Mouse (Mus musculus): ENCODE results near the gene Ppfibp2. TPM values are rescaled to one million over a fixed set of nuclear protein-coding genes. Genes with fewer than 3 reads are reported as not detected.

Gene Ppfibp2
- polyA plus RNA-seq, 1 experiment from 2014 or later = 3.9 TPM

DNA sequence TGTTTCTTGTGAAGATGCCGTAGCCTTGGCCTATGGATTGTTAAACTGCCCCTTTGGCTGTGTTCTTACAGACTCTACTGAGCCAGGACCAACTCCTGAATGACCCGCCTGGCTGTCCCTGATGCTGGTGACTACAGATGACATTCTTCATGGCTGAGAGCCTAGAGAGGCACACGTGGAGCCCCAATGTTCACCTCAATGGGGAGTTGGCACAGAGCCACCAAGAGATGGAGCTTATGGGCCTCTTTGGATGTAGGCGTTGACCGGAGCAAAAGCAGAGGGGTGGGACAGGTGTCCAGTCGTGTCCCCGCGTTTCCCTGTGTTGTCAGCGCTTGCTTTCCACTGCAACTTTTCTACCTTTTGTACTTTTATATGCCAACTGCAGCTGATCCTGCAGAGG is 152.5 kb downstream of the Ppfibp2 start:
- Histone ChIP-seq H3K27me3 (ENCODE audit: control insufficient read depth, insufficient read depth, low read length) (no peaks in the 10 kb centered on the region), H3K4me2 (replicated peaks) (no peak overlapping the region), H3K36me3 (replicated peaks; ENCODE audit: control insufficient read depth, insufficient read depth) (no peaks in the 10 kb centered on the region), H3K4me1 (replicated peaks; ENCODE audit: control insufficient read depth, insufficient read depth, low read length) (no peaks in the 10 kb centered on the region), H3K9me3 (ENCODE audit: control insufficient read depth, low read length) (no peaks in the 10 kb centered on the region), H3K4me3 (replicated peaks; ENCODE audit: low read length) (no peak overlapping the region), H3K9ac (no peak overlapping the region), H3K27ac (no peak overlapping the region)
- DNase-seq (ENCODE audit: low spot score) (no peak), ATAC-seq (ENCODE audit: low FRiP score) (no peak)
- WGBS = 86% methylated on average over 9 of the region's 9 CpGs

DNA sequence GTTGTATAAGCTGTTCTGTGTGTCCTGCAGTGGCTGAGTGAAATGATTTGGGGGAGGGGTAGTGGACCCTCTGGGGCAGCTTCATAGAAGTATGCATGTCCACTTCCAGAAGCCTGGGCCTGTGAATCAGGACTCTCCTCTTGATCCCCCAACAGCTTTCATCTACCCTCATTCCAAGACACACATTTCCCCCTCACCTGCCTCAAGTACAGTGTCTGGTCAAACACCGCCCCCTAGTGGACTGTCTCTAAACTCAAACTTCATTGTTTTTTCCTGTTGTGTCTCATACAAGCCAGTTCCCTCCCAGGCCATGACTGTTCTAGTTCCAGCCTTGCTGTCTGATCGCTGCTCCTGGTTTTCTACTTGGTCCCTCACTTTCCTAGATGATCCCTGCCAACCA is 152.9 kb downstream of the Ppfibp2 start:
- no peak overlapping the region for H3K4me2 ChIP-seq (replicated peaks)
- WGBS = 17% methylated on average over 2 of the region's 2 CpGs
- no peaks in the 10 kb centered on the region for H3K9me3 ChIP-seq (ENCODE audit: control insufficient read depth, low read length)
- no peaks in the 10 kb centered on the region for H3K36me3 ChIP-seq (replicated peaks; ENCODE audit: control insufficient read depth, insufficient read depth)
- H3K27ac ChIP-seq = no peak overlapping the region
- no peak overlapping the region for H3K9ac ChIP-seq
- H3K4me1 ChIP-seq (replicated peaks; ENCODE audit: control insufficient read depth, insufficient read depth, low read length) = no peaks in the 10 kb centered on the region
- DNase-seq (ENCODE audit: low spot score) (peak; percentile 63), ATAC-seq (ENCODE audit: low FRiP score) (no peak)
- no peak overlapping the region for H3K4me3 ChIP-seq (replicated peaks; ENCODE audit: low read length)
- H3K27me3 ChIP-seq (ENCODE audit: control insufficient read depth, insufficient read depth, low read length) = no peaks in the 10 kb centered on the region

DNA sequence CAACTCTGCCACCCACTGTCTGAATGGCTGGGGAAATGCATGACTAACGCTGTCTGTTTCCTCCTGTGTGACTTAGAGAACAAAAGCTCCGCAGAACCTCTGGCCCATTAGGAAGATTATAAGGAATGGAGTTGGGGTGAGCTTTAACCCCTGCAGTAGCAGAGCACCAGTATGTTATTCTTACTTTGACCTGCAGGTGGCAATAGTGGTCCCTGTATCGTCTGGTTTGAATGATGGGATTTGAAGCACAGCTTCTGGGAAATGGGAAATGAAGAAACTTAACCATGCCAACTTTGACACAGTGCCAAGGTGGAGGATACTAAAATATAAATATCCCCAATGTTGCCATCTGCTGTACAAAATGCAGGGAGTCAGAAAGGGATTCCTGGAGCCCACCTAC is 154.3 kb downstream of the Ppfibp2 start:
- Histone ChIP-seq H3K9ac (no peak overlapping the region), H3K27me3 (ENCODE audit: control insufficient read depth, insufficient read depth, low read length) (no peaks in the 10 kb centered on the region), H3K4me3 (replicated peaks; ENCODE audit: low read length) (no peak overlapping the region), H3K4me2 (replicated peaks) (no peak overlapping the region), H3K27ac (no peak overlapping the region), H3K36me3 (replicated peaks; ENCODE audit: control insufficient read depth, insufficient read depth) (no peaks in the 10 kb centered on the region), H3K4me1 (replicated peaks; ENCODE audit: control insufficient read depth, insufficient read depth, low read length) (no peaks in the 10 kb centered on the region), H3K9me3 (ENCODE audit: control insufficient read depth, low read length) (no peaks in the 10 kb centered on the region)
- ATAC-seq (ENCODE audit: low FRiP score) = 0 out of 2 replicates have a peak, but pooled peaks have one; percentile 25
- 8% methylated on average over 3 of the region's 3 CpGs for WGBS
- peak; percentile 78 for DNase-seq (ENCODE audit: low spot score)

DNA sequence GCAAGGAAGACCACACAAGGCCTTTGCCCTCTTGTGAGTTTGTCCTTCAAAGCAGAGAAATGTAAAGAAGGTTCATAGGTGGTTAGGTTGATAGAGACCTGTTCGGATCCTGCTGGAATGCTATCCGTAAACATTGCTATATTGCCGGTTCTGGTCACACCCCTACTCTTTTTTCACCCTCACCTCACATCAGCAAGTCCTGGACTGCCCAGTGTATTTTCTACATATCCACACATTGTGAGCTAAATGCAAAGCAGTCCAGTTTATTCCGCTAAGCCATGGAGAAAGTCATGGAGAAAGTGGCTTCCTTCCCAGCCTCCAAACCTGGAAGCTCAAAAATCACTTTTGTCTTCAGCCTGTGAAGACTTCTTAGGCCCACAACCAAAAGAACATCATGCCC is 154.7 kb downstream of the Ppfibp2 start:
- no peak overlapping the region for H3K9ac ChIP-seq
- no peaks in the 10 kb centered on the region for H3K36me3 ChIP-seq (replicated peaks; ENCODE audit: control insufficient read depth, insufficient read depth)
- no peaks in the 10 kb centered on the region for H3K9me3 ChIP-seq (ENCODE audit: control insufficient read depth, low read length)
- no peak for DNase-seq (ENCODE audit: low spot score)
- no peaks in the 10 kb centered on the region for H3K27me3 ChIP-seq (ENCODE audit: control insufficient read depth, insufficient read depth, low read length)
- H3K27ac ChIP-seq = no peak overlapping the region
- WGBS = 96% methylated on average over 4 of the region's 4 CpGs
- H3K4me2 ChIP-seq (replicated peaks) = no peak overlapping the region
- H3K4me3 ChIP-seq (replicated peaks; ENCODE audit: low read length) = no peak overlapping the region
- H3K4me1 ChIP-seq (replicated peaks; ENCODE audit: control insufficient read depth, insufficient read depth, low read length) = no peaks in the 10 kb centered on the region
- no peak for ATAC-seq (ENCODE audit: low FRiP score)

DNA sequence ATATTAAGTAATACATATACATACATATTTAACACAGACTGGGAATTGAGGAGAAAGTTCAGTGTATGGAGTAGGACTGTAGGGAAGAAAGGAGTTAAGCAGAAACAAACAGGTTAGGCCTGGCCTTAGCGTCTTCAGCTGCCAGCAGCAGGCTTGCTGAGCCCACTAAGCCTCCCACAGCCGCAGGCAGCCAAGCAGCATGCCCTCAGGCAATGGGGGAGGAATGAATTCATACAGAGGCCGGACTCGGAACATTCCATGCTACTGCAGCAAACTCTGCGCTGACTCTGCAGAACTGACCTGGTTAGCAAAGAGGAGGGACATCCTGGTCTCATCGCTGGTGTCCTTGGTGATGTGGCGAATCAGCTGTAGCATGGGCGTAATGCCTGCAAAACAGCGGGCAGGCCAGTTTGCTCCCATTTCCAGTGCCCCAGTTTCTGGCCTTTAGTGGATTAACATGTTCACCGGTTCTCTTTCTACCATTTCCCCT is 157.1 kb downstream of the Ppfibp2 start:
- Histone ChIP-seq H3K4me2 (replicated peaks) (no peak overlapping the region), H3K36me3 (replicated peaks; ENCODE audit: control insufficient read depth, insufficient read depth) (no peaks in the 10 kb centered on the region), H3K27me3 (ENCODE audit: control insufficient read depth, insufficient read depth, low read length) (no peaks in the 10 kb centered on the region), H3K4me3 (replicated peaks; ENCODE audit: low read length) (no peak overlapping the region), H3K27ac (no peak overlapping the region), H3K9me3 (ENCODE audit: control insufficient read depth, low read length) (no peaks in the 10 kb centered on the region), H3K9ac (no peak overlapping the region), H3K4me1 (replicated peaks; ENCODE audit: control insufficient read depth, insufficient read depth, low read length) (no peaks in the 10 kb centered on the region)
- DNase-seq (ENCODE audit: low spot score) (no peak), ATAC-seq (ENCODE audit: low FRiP score) (no peak)
- WGBS = 83% methylated on average over 10 of the region's 10 CpGs

DNA sequence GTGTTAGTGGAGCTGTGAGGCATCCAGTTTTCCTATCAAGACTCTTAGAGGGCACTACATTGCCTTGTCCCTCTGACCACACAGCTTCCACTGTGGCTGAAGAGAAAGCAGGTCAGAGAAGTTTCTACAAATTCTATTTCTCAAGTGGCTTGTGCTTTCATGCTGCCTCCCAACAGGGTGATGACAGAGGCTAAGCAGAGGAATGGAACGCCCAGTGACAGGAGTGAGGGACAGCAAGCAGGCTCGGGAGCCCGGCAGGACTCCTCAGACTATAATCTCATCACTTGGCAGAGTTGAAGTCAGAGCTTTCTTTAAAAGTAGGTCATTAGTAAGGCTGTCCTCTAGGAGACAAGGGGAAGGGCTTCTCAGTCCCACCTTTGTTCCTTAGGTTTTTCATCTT is 160.9 kb downstream of the Ppfibp2 start:
- H3K9me3 ChIP-seq (ENCODE audit: control insufficient read depth, low read length) = no peaks in the 10 kb centered on the region
- WGBS = 88% methylated on average over 3 of the region's 3 CpGs
- H3K27me3 ChIP-seq (ENCODE audit: control insufficient read depth, insufficient read depth, low read length) = 0 out of 2 replicates have a peak, but pooled peaks cover 2% of the 10 kb centered on the region
- no peak for ATAC-seq (ENCODE audit: low FRiP score)
- H3K4me3 ChIP-seq (replicated peaks; ENCODE audit: low read length) = no peak overlapping the region
- no peaks in the 10 kb centered on the region for H3K36me3 ChIP-seq (replicated peaks; ENCODE audit: control insufficient read depth, insufficient read depth)
- no peaks in the 10 kb centered on the region for H3K4me1 ChIP-seq (replicated peaks; ENCODE audit: control insufficient read depth, insufficient read depth, low read length)
- H3K4me2 ChIP-seq (replicated peaks) = no peak overlapping the region
- H3K27ac ChIP-seq = no peak overlapping the region
- no peak for DNase-seq (ENCODE audit: low spot score)
- no peak overlapping the region for H3K9ac ChIP-seq

DNA sequence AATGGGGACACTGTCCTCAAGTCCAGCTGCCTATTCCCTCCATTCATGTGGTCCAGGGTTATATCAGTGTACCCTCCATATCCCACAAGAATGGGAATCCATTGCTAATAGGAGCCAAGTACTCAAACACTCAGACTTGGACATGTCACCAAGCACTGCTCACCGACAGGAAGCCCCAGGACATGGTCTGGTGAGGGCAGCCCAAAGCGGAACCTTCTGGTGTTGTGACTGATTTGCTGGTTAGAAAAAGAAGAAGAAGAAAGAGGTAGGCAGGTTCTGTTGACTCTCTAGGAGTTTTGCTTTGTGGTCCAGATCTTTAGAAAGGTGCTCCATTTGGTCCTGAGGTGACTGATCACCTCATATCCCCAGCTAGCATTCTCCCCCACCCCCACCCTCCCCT is 161.7 kb downstream of the Ppfibp2 start:
- ATAC-seq (ENCODE audit: low FRiP score) = no peak
- WGBS = 95% methylated on average over 2 of the region's 2 CpGs
- no peaks in the 10 kb centered on the region for H3K4me1 ChIP-seq (replicated peaks; ENCODE audit: control insufficient read depth, insufficient read depth, low read length)
- no peak overlapping the region for H3K27ac ChIP-seq
- no peak overlapping the region for H3K9ac ChIP-seq
- DNase-seq (ENCODE audit: low spot score) = no peak
- 0 out of 2 replicates have a peak, but pooled peaks cover 2% of the 10 kb centered on the region for H3K27me3 ChIP-seq (ENCODE audit: control insufficient read depth, insufficient read depth, low read length)
- no peak overlapping the region for H3K4me3 ChIP-seq (replicated peaks; ENCODE audit: low read length)
- no peaks in the 10 kb centered on the region for H3K36me3 ChIP-seq (replicated peaks; ENCODE audit: control insufficient read depth, insufficient read depth)
- no peak overlapping the region for H3K4me2 ChIP-seq (replicated peaks)
- H3K9me3 ChIP-seq (ENCODE audit: control insufficient read depth, low read length) = no peaks in the 10 kb centered on the region

DNA sequence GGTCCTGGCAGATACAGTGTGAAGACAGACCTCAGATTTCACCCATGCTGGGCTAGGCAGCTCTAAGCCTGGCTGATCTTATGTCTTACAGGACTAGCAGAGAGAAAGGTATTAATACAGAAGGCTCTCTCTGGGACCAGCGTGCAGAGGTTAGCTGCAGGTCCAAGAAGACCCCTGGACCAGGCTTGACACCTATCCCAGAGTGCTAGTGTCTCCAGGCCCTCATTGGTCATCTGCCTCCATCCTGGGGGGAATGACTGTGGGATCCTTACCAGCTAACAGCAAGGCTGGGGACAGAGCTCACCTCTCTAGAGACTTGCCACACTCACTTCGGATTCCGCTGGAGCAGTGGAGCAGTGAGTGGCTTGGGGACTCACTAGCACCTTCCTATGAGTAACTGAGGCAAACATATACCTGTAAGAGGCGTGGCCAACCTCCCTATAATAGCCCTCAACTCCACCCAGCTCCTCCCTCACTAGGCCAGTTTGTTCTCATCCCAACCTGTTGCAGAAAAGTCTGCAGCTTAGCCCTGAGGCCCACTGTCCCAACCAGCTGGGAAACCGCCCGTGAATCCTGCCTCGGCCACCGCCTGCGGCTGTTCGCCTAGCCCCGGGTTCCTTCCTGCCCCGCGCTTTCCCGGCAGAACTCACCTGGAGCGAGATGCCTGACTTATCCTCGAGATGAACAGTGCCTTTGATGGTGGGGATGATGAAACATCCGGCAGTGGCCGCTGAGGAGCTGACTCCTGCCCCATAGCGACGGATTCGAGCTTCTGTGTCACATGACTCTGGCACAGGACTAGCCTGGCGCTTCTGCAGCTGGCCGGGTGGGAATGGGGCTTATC is 162.5 kb downstream of the Ppfibp2 start, which contains the start of gene Cyb5r2:
Gene Cyb5r2 (minus strand): TSS at position 725 of the 844 bp plus-strand sequence.
- H3K4me2 ChIP-seq (replicated peaks) = peak within 1 kb of the TSS; percentile 49
- H3K4me3 ChIP-seq (replicated peaks; ENCODE audit: low read length) = 0 out of 2 replicates have a peak within 1 kb of the TSS, but pooled peaks have one; percentile 9
- H3K27me3 ChIP-seq (ENCODE audit: control insufficient read depth, insufficient read depth, low read length) = 0 out of 2 replicates have a peak, but pooled peaks cover 2% of the 10 kb centered on the region
- ATAC-seq (ENCODE audit: low FRiP score) (peak; percentile 69), DNase-seq (ENCODE audit: low spot score) (no peak)
- 19% methylated on average over 23 of the region's 23 CpGs for WGBS
- no peaks in the 10 kb centered on the region for H3K36me3 ChIP-seq (replicated peaks; ENCODE audit: control insufficient read depth, insufficient read depth)
- peak within 1 kb of the TSS; percentile 21; the same call in 1 of the 2 replicates for H3K9ac ChIP-seq
- H3K9me3 ChIP-seq (ENCODE audit: control insufficient read depth, low read length) = no peaks in the 10 kb centered on the region
- H3K27ac ChIP-seq = no peak within 1 kb of the TSS
- H3K4me1 ChIP-seq (replicated peaks; ENCODE audit: control insufficient read depth, insufficient read depth, low read length) = no peaks in the 10 kb centered on the region

DNA sequence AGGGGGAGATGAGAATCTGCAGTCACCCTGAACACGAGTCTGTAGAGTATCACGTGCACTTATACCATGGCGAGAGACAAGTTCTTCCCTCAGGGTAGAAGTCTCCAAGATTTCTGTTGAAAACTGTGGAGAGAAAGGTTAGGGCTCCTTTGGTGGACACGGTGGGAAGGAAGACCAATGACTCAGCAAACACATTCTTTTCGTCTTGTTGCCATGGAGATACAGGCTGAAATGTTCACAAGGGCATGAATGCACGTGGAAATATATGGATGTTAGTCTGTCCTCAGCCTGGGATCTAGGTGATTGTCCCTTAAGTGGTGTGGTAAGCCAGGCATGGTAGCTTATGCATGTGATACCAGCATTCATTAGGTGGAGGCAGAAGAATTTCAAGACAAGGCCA is 175.8 kb downstream of the Ppfibp2 start:
- Histone ChIP-seq H3K4me3 (replicated peaks; ENCODE audit: low read length) (no peak overlapping the region), H3K4me1 (replicated peaks; ENCODE audit: control insufficient read depth, insufficient read depth, low read length) (no peaks in the 10 kb centered on the region), H3K27ac (no peak overlapping the region), H3K9me3 (ENCODE audit: control insufficient read depth, low read length) (no peaks in the 10 kb centered on the region), H3K27me3 (ENCODE audit: control insufficient read depth, insufficient read depth, low read length) (no peaks in the 10 kb centered on the region), H3K9ac (no peak overlapping the region), H3K36me3 (replicated peaks; ENCODE audit: control insufficient read depth, insufficient read depth) (no peaks in the 10 kb centered on the region), H3K4me2 (replicated peaks) (no peak overlapping the region)
- DNase-seq (ENCODE audit: low spot score) = no peak
- ATAC-seq (ENCODE audit: low FRiP score) = no peak
- WGBS = 48% methylated on average over 6 of the region's 6 CpGs
